Mouse (Mus musculus) C2C12 (cell line): ENCODE measurements at regions not wholly inside any gene's neighbourhood (a gene's known extent, or its start where the extent isn't known, plus 50 kb on each side); places are given as distances from the start of the nearest gene placed in this dataset.

Experiments used
- CTCF ChIP-seq: IDR thresholded peaks from one replicate; pipeline ENCODE4 v1.5.1; 2011; ENCODE audit not compliant: control insufficient read depth, insufficient read depth, insufficient read length
- MYOG ChIP-seq: IDR thresholded peaks from one replicate; pipeline ENCODE4 v1.6.1; 2011; ENCODE audit not compliant: control insufficient read depth, insufficient read length; ENCODE audit errors: extremely low read depth
- USF1 ChIP-seq: IDR thresholded peaks from one replicate; pipeline ENCODE4 v1.6.1; 2011; ENCODE audit warnings: low read depth, mild to moderate bottlenecking, control low read depth, moderate library complexity

DNA sequence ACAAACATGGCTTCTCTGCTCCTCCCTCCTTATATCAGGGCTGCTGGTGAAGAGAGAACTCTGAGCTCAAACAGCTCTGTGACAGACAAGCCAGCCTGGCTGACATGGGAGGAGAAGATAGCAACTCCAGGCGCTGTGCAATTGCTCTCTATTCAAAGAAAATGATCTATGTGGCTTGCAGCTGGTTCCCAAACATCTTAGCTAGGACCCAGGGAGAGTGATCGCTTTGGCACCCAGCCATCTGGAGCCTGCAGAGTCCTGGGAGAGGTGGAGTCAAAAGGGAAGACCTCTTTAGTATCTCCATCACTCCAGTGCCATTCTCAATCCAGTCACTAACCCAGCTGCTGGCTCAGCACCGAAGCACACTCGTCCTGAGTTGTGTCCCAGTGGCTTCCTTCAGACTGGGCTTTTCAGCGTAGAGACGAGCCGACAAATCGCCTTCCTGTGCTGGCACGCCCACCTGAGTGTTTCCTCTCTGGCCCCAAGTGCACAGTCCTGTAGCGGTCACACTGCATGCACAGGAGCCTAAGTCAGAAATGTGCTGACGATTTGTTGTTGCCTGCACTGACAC is 145.1 kb upstream of the Phyhipl start:
- TF ChIP-seq CTCF (no peak), USF1 (no peak), MYOG (no peak)
